Mouse (Mus musculus): ENCODE data around the gene Iqub.

GRCm38 (mm10) chr6:24525705-24526104 lies 10.8 kb upstream of the Iqub start:
- TF ChIP-seq POLR2A (IDR thresholded peaks at IDR 0.05; ENCODE audit: low read depth, low read length) (no peak), CTCF (IDR thresholded peaks at IDR 0.05; ENCODE audit: borderline replicate concordance, insufficient read depth, low read length) (no peak)
